Mouse (Mus musculus) midbrain, postnatal 0 days (tissue): ENCODE data around the gene Gm21972. TPM values are rescaled to one million over a fixed set of nuclear protein-coding genes. Genes with fewer than 3 reads are reported as not detected.
A peak's percentile ranks its signal among the peaks of the same experiment; 100 is the strongest.

Experiments used
- ATAC-seq: fragments of 200-750 bp; cut with Nextera tagmentation; 2 replicates; pipeline ENCODE4 v1.8.0; 2017; ENCODE audit warnings: moderate number of reproducible peaks, mild to moderate bottlenecking, moderate TSS enrichment, moderate library complexity; ENCODE audit not compliant: low FRiP score
- DNase-seq: peaks from one replicate; pipeline ENCODE4 v3.0.0-alpha.2; 2015; ENCODE audit warnings: low spot score
- H3K27ac ChIP-seq: fragments of 300-500 bp; sonication (generic); 2 replicates; pipeline ENCODE4 v1.5.1; 2014; ENCODE audit warnings: low read depth, mild to moderate bottlenecking, low read length, mixed read lengths
- H3K27me3 ChIP-seq: fragments of 300-500 bp; sonication (generic); 2 replicates; pipeline ENCODE4 v1.6.1; 2014; ENCODE audit warnings: low read length, control low read depth, mixed read lengths; ENCODE audit not compliant: insufficient read depth
- H3K36me3 ChIP-seq: fragments of 300-500 bp; sonication (generic); 2 replicates; pipeline ENCODE4 v1.6.1; 2014; ENCODE audit warnings: low read length, control low read depth, mixed read lengths; ENCODE audit not compliant: insufficient read depth
- H3K4me1 ChIP-seq: fragments of 300-500 bp; sonication (generic); 2 replicates; pipeline ENCODE4 v1.6.1; 2014; ENCODE audit warnings: mild to moderate bottlenecking, control low read depth, antibody characterized with exemption, low read length, mixed read lengths; ENCODE audit not compliant: insufficient read depth
- H3K4me2 ChIP-seq: fragments of 300-500 bp; sonication (generic); 2 replicates; pipeline ENCODE4 v1.6.1; 2014; ENCODE audit warnings: low read depth, mild to moderate bottlenecking, low read length, mixed read lengths; ENCODE audit not compliant: poor library complexity, severe bottlenecking
- H3K4me3 ChIP-seq: fragments of 300-500 bp; sonication (generic); 2 replicates; pipeline ENCODE4 v1.5.1; 2014; ENCODE audit warnings: low read depth, mild to moderate bottlenecking, low read length, moderate library complexity
- H3K9ac ChIP-seq: fragments of 300-500 bp; sonication (generic); replicated peaks from 2 replicates; pipeline ENCODE4 v1.6.1; 2014; ENCODE audit warnings: mild to moderate bottlenecking, low read length, moderate library complexity, mixed read lengths; ENCODE audit not compliant: poor library complexity, severe bottlenecking
- H3K9me3 ChIP-seq: fragments of 300-500 bp; sonication (generic); 2 replicates; pipeline ENCODE4 v1.6.1; 2016; ENCODE audit warnings: low read length, control low read depth
- CTCF ChIP-seq: IDR thresholded peaks from 2 replicates; pipeline ENCODE4 v1.5.1; 2016; ENCODE audit warnings: antibody characterized with exemption, mild to moderate bottlenecking
- WGBS: fragments of 180-500 bp; shearing (Covaris S2); extraction: QIAGEN DNeasy Blood & Tissue Kit; methylation state at CpG from one replicate; pipeline ENCODE4 v1.1.7; 2014; 5-methylcytosine and 5-hydroxymethylcytosine counted together
- polyA plus RNA-seq: library from polyadenylated mRNA; unstranded; fragments of >200 nt; fragmentation: Nextera tagmentation; extraction: Ambion mirVana; gene quantifications from 2 replicates; pipeline ENCODE4 v1.2.1, GENCODE M21; 2015
- total RNA-seq: library from RNA; depleted of rRNA; stranded (reverse); fragments of >200 nt; gene quantifications from 2 replicates; pipeline ENCODE4 v1.2.3, GENCODE M21; 2014

Gene Gm21972
- total and polyA plus RNA-seq, 2 experiments from 2014 or later: 0.48 to 0.49 TPM

GRCm38 (mm10) chr1:86174602-86175001 is 41.2 kb downstream of the Gm21972 start:
- no peak overlapping the region for H3K4me3 ChIP-seq
- no peak overlapping the region for H3K4me2 ChIP-seq
- peaks cover 57% of the 10 kb centered on the region for H3K36me3 ChIP-seq
- no peak overlapping the region for H3K9ac ChIP-seq
- TF ChIP-seq CTCF: peak; percentile 43
- no peaks in the 10 kb centered on the region for H3K4me1 ChIP-seq
- H3K27me3 ChIP-seq: no peaks in the 10 kb centered on the region
- no peak for ATAC-seq
- no peaks in the 10 kb centered on the region for H3K9me3 ChIP-seq
- 94% methylated on average over 5 of the region's 5 CpGs for WGBS
- DNase-seq: no peak
- no peak overlapping the region for H3K27ac ChIP-seq

- WGBS: 90% methylated on average over 2 of the region's 2 CpGs
- H3K9me3 ChIP-seq: no peaks in the 10 kb centered on the region
- no peak for ATAC-seq
- H3K4me1 ChIP-seq: no peaks in the 10 kb centered on the region
- H3K9ac ChIP-seq: no peak overlapping the region
- no peak overlapping the region for H3K4me3 ChIP-seq
- H3K27me3 ChIP-seq: no peaks in the 10 kb centered on the region
- DNase-seq: no peak
- peaks cover 59% of the 10 kb centered on the region for H3K36me3 ChIP-seq
- H3K4me2 ChIP-seq: no peak overlapping the region
- no peak for TF ChIP-seq CTCF
- H3K27ac ChIP-seq: no peak overlapping the region
These were observed 42.6 kb downstream of the Gm21972 start for GRCm38 (mm10) chr1:86176066-86176465.

- Histone ChIP-seq H3K27me3 (no peaks in the 10 kb centered on the region), H3K4me3 (no peak overlapping the region), H3K4me2 (no peak overlapping the region), H3K9me3 (no peaks in the 10 kb centered on the region), H3K27ac (no peak overlapping the region), H3K9ac (no peak overlapping the region), H3K4me1 (no peaks in the 10 kb centered on the region), H3K36me3 (peaks cover 45% of the 10 kb centered on the region)
- ATAC-seq (peak; percentile 79), DNase-seq (peak; percentile 89)
- TF ChIP-seq CTCF: peak; percentile 100
- WGBS: 48% methylated on average over 7 of the region's 7 CpGs
These were observed 45.2 kb downstream of the Gm21972 start for GRCm38 (mm10) chr1:86178462-86179253.

GRCm38 (mm10) chr1:86182004-86182709 is 48.7 kb downstream of the Gm21972 start:
- peaks cover 24% of the 10 kb centered on the region for H3K36me3 ChIP-seq
- H3K4me3 ChIP-seq: no peak overlapping the region
- H3K27ac ChIP-seq: no peak overlapping the region
- H3K9me3 ChIP-seq: no peaks in the 10 kb centered on the region
- TF ChIP-seq CTCF: no peak
- H3K9ac ChIP-seq: no peak overlapping the region
- no peak for DNase-seq
- no peak overlapping the region for H3K4me2 ChIP-seq
- no peak for ATAC-seq
- WGBS: 86% methylated on average over 5 of the region's 5 CpGs
- H3K4me1 ChIP-seq: no peaks in the 10 kb centered on the region
- no peaks in the 10 kb centered on the region for H3K27me3 ChIP-seq

GRCm38 (mm10) chr1:86183577-86184263 is 50.3 kb downstream of the Gm21972 start:
- Histone ChIP-seq H3K9me3 (no peaks in the 10 kb centered on the region), H3K9ac (no peak overlapping the region), H3K4me3 (no peak overlapping the region), H3K27me3 (no peaks in the 10 kb centered on the region), H3K36me3 (peaks cover 15% of the 10 kb centered on the region), H3K4me1 (no peaks in the 10 kb centered on the region), H3K4me2 (no peak overlapping the region), H3K27ac (no peak overlapping the region)
- ATAC-seq (no peak), DNase-seq (no peak)
- no peak for TF ChIP-seq CTCF
- 90% methylated on average over 4 of the region's 4 CpGs for WGBS

GRCm38 (mm10) chr1:86186762-86187161 is 53.3 kb downstream of the Gm21972 start:
- WGBS: 85% methylated on average over 7 of the region's 7 CpGs
- H3K4me1 ChIP-seq: no peaks in the 10 kb centered on the region
- no peaks in the 10 kb centered on the region for H3K27me3 ChIP-seq
- H3K4me2 ChIP-seq: no peak overlapping the region
- peaks cover 24% of the 10 kb centered on the region for H3K36me3 ChIP-seq
- H3K27ac ChIP-seq: no peak overlapping the region
- no peak overlapping the region for H3K4me3 ChIP-seq
- H3K9me3 ChIP-seq: no peaks in the 10 kb centered on the region
- no peak overlapping the region for H3K9ac ChIP-seq
- TF ChIP-seq CTCF: no peak
- DNase-seq (no peak), ATAC-seq (no peak)
